Mouse (Mus musculus) heart, embryonic 11.5 days (tissue): Measurements from ENCODE around the gene Camk1. TPM values are rescaled to one million over a fixed set of nuclear protein-coding genes. Genes with fewer than 3 reads are reported as not detected.

Experiments used
- ATAC-seq: fragments of 200-750 bp; cut with Nextera tagmentation; replicated peaks from 2 replicates; pipeline ENCODE4 v1.8.0; 2017; ENCODE audit warnings: moderate library complexity; ENCODE audit not compliant: insufficient number of reproducible peaks, low FRiP score, low TSS enrichment
- H3K27ac ChIP-seq: fragments of 300-500 bp; sonication (generic); 2 replicates; pipeline ENCODE4 v1.5.1; 2014; ENCODE audit warnings: mild to moderate bottlenecking, low read depth, low read length
- H3K27me3 ChIP-seq: fragments of 300-500 bp; sonication (generic); 2 replicates; pipeline ENCODE4 v1.6.1; 2014; ENCODE audit warnings: mild to moderate bottlenecking, low read length, mixed read lengths; ENCODE audit not compliant: control insufficient read depth, insufficient read depth
- H3K36me3 ChIP-seq: fragments of 300-500 bp; sonication (generic); 2 replicates; pipeline ENCODE4 v1.6.1; 2014; ENCODE audit warnings: mild to moderate bottlenecking, low read length, moderate library complexity, mixed read lengths; ENCODE audit not compliant: control insufficient read depth, insufficient read depth
- H3K4me1 ChIP-seq: fragments of 300-500 bp; sonication (generic); 2 replicates; pipeline ENCODE4 v1.6.1; 2014; ENCODE audit warnings: low read length; ENCODE audit not compliant: control insufficient read depth, insufficient read depth
- H3K4me2 ChIP-seq: fragments of 300-500 bp; sonication (generic); 2 replicates; pipeline ENCODE4 v1.6.1; 2014; ENCODE audit warnings: mild to moderate bottlenecking, moderate library complexity
- H3K4me3 ChIP-seq: fragments of 300-500 bp; sonication (generic); 2 replicates; pipeline ENCODE4 v1.5.1; 2014; ENCODE audit warnings: low read depth, low read length
- H3K9ac ChIP-seq: fragments of 300-500 bp; sonication (generic); 2 replicates; pipeline ENCODE4 v1.6.1; 2014; ENCODE audit warnings: mild to moderate bottlenecking, low read depth, low read length, moderate library complexity
- H3K9me3 ChIP-seq: fragments of 300-500 bp; sonication (generic); replicated peaks from 2 replicates; pipeline ENCODE4 v1.6.1; 2016; ENCODE audit warnings: low read length; ENCODE audit not compliant: control insufficient read depth
- WGBS: fragments of 180-500 bp; shearing (Covaris S2); extraction: QIAGEN DNeasy Blood & Tissue Kit; methylation state at CpG from one replicate; pipeline ENCODE4 v1.1.7; 2014; ENCODE audit not compliant: insufficient replicate concordance; 5-methylcytosine and 5-hydroxymethylcytosine counted together
- polyA plus RNA-seq: library from polyadenylated mRNA; unstranded; fragments of >200 nt; fragmentation: Nextera tagmentation; extraction: Ambion mirVana; gene quantifications from 2 replicates; pipeline ENCODE4 v1.2.1, GENCODE M21; 2014

Gene Camk1
- polyA plus RNA-seq, 1 experiment from 2014 or later = 106 TPM

GRCm38 (mm10) chr6:113287236-113287635, 56.5 kb downstream of the Camk1 start:
- no peaks in the 10 kb centered on the region for H3K36me3 ChIP-seq
- no peak overlapping the region for H3K4me2 ChIP-seq
- H3K27me3 ChIP-seq = peaks cover 35% of the 10 kb centered on the region
- H3K4me1 ChIP-seq = 0 out of 2 replicates have a peak, but pooled peaks cover 2% of the 10 kb centered on the region
- no peak overlapping the region for H3K27ac ChIP-seq
- no peak overlapping the region for H3K9ac ChIP-seq
- 61% methylated on average over 4 of the region's 4 CpGs for WGBS
- no peak overlapping the region for H3K4me3 ChIP-seq
- ATAC-seq = no peak
- no peaks in the 10 kb centered on the region for H3K9me3 ChIP-seq

- 35% methylated on average over 1 of the region's 1 CpGs for WGBS
- Histone ChIP-seq H3K9ac (no peak overlapping the region), H3K4me1 (0 out of 2 replicates have a peak, but pooled peaks cover 4% of the 10 kb centered on the region), H3K36me3 (no peaks in the 10 kb centered on the region), H3K9me3 (no peaks in the 10 kb centered on the region), H3K27me3 (peaks cover 43% of the 10 kb centered on the region), H3K4me2 (no peak overlapping the region), H3K27ac (no peak overlapping the region), H3K4me3 (no peak overlapping the region)
- no peak for ATAC-seq
Observed at GRCm38 (mm10) chr6:113286316-113286715, 57.5 kb downstream of the Camk1 start.

GRCm38 (mm10) chr6:113284931-113285330, 58.9 kb downstream of the Camk1 start:
- Histone ChIP-seq H3K36me3 (no peaks in the 10 kb centered on the region; the same call in 1 of the 2 replicates), H3K4me1 (0 out of 2 replicates have a peak, but pooled peaks cover 4% of the 10 kb centered on the region), H3K9me3 (no peaks in the 10 kb centered on the region), H3K9ac (no peak overlapping the region), H3K27me3 (peaks cover 43% of the 10 kb centered on the region), H3K27ac (no peak overlapping the region), H3K4me2 (no peak overlapping the region), H3K4me3 (no peak overlapping the region)
- 70% methylated on average over 3 of the region's 3 CpGs for WGBS
- ATAC-seq = no peak

Other genes with a start within 250 kb of the Camk1 start
- 0.23 and 0.39 TPM in 2 replicates for gene Lhfpl4, start 148.6 kb downstream of the Camk1 start, polyA plus RNA-seq
- gene Mtmr14, start 106.1 kb downstream of the Camk1 start, polyA plus RNA-seq = 24.3 and 28.1 TPM in 2 replicates
- 0.11 and 0.15 TPM in 2 replicates for gene Cpne9, start 61.7 kb downstream of the Camk1 start, polyA plus RNA-seq
- 11.0 and 14.6 TPM in 2 replicates for gene Brpf1, start 36.8 kb downstream of the Camk1 start, polyA plus RNA-seq
- 10.6 and 11.6 TPM in 2 replicates for gene Ogg1, start 17.0 kb downstream of the Camk1 start, polyA plus RNA-seq
- 43.3 and 44.8 TPM in 2 replicates for gene Tada3, start 33.9 kb upstream of the Camk1 start, polyA plus RNA-seq
- gene Arpc4, start 34.1 kb upstream of the Camk1 start, polyA plus RNA-seq = 166 and 179 TPM in 2 replicates
- gene Ttll3, start 45.3 kb upstream of the Camk1 start, polyA plus RNA-seq = 1.5 and 2.6 TPM in 2 replicates
- 15.9 and 21.2 TPM in 2 replicates for gene Rpusd3, start 75.4 kb upstream of the Camk1 start, polyA plus RNA-seq
- not detected in 2 replicates for gene Cidec, start 91.8 kb upstream of the Camk1 start, polyA plus RNA-seq
- 58.9 and 65.8 TPM in 2 replicates for gene Jagn1, start 98.6 kb upstream of the Camk1 start, polyA plus RNA-seq
- 0.72 TPM in 2 replicates for gene Il17re, start 114.5 kb upstream of the Camk1 start, polyA plus RNA-seq
- 2.6 and 3.1 TPM in 2 replicates for gene Il17rc, start 127.4 kb upstream of the Camk1 start, polyA plus RNA-seq
- gene Creld1, start 139.3 kb upstream of the Camk1 start, polyA plus RNA-seq = 31.1 and 37.2 TPM in 2 replicates
- 0.23 and 0.27 TPM in 2 replicates for gene Prrt3, start 157.9 kb upstream of the Camk1 start, polyA plus RNA-seq
- 79.5 and 83.4 TPM in 2 replicates for gene Emc3, start 187.7 kb upstream of the Camk1 start, polyA plus RNA-seq
- gene Fancd2, start 187.7 kb upstream of the Camk1 start, polyA plus RNA-seq = 11.5 and 12.6 TPM in 2 replicates